Mouse (Mus musculus) G1E (cell line): ENCODE measurements around the gene Def6. TPM values are rescaled to one million over a fixed set of nuclear protein-coding genes. Genes with fewer than 3 reads are reported as not detected.

Experiments used
- ATAC-seq: 2 replicates; pipeline ENCODE4 v1.8.0; 2016; ENCODE audit warnings: mild to moderate bottlenecking; ENCODE audit not compliant: insufficient number of reproducible peaks, poor library complexity, low FRiP score, severe bottlenecking; ENCODE audit errors: extremely low read depth
- DNase-seq: peaks from one replicate; pipeline ENCODE4 v3.0.0; 2012; ENCODE audit warnings: low spot score
- H3K27me3 ChIP-seq: 2 replicates; pipeline ENCODE4 v1.6.1; 2012; ENCODE audit warnings: mild to moderate bottlenecking, low read length, inconsistent platforms; ENCODE audit not compliant: insufficient read depth
- H3K36me3 ChIP-seq: replicated peaks from 2 replicates; pipeline ENCODE3; 2012; ENCODE audit warnings: mild to moderate bottlenecking, inconsistent platforms
- H3K4me1 ChIP-seq: 2 replicates; pipeline ENCODE4 v1.6.1; 2012; ENCODE audit warnings: low read depth, low read length, inconsistent platforms, mixed read lengths; ENCODE audit not compliant: insufficient read depth
- H3K4me3 ChIP-seq: 2 replicates; pipeline ENCODE4 v1.5.1; 2012; ENCODE audit warnings: low read depth, mild to moderate bottlenecking, inconsistent platforms, low read length, moderate library complexity, mixed read lengths
- H3K9me3 ChIP-seq: replicated peaks from 2 replicates; pipeline ENCODE4 v1.6.1; 2012; ENCODE audit warnings: inconsistent platforms
- CTCF ChIP-seq: IDR thresholded peaks from 2 replicates; pipeline ENCODE4 v1.5.1; 2012; ENCODE audit warnings: low read depth, low read length, inconsistent platforms, mixed read lengths
- GATA1 ChIP-seq: IDR thresholded peaks from 2 replicates; pipeline ENCODE4 v1.6.1; 2012; ENCODE audit warnings: borderline replicate concordance, low read length, inconsistent platforms, mixed read lengths
- GATA2 ChIP-seq: IDR thresholded peaks from 2 replicates; pipeline ENCODE4 v1.6.1; 2012; ENCODE audit warnings: low read depth, low read length, inconsistent platforms, borderline replicate concordance
- POLR2AphosphoS5 ChIP-seq: IDR thresholded peaks from 2 replicates; pipeline ENCODE4 v1.6.1; 2012; ENCODE audit warnings: low read depth, low read length, inconsistent platforms; ENCODE audit not compliant: insufficient replicate concordance
- TAL1 ChIP-seq: conservative IDR thresholded peaks from 2 replicates; pipeline ENCODE4 v1.6.1; 2012; ENCODE audit warnings: low read depth, low read length, inconsistent platforms, mixed read lengths
- polyA plus RNA-seq: library from polyadenylated mRNA; stranded (reverse); fragments of >175 nt; gene quantifications from 2 replicates; pipeline ENCODE4 v1.2.3, GENCODE M21; 2012
- total RNA-seq, 2 experiments: library from RNA; stranded (forward) in 1 of 2; stranded (reverse) in 1 of 2; fragments of 200-1000 nt in 1 of 2; fragments of >200 nt in 1 of 2; fragmentation: Nextera tagmentation in 1 of 2; gene quantifications; 2 replicates each; pipeline ENCODE4 v1.2.3; 2014 to 2017

Gene Def6
- 38.5 and 58.4 TPM in 2 replicates for total RNA-seq (2014; fragmentation: Nextera tagmentation)
- total RNA-seq (2017) = 92.8 and 113 TPM in 2 replicates
- 308 and 346 TPM in 2 replicates for polyA plus RNA-seq

GRCm38 (mm10) chr17:28207591-28208313 is at the start of gene Def6:
Gene Def6 (plus strand): TSS chr17:28207778.
- peak; percentile 58 for ATAC-seq
- Histone ChIP-seq H3K36me3 (peaks cover 59% of the 10 kb centered on the region), H3K27me3 (no peaks in the 10 kb centered on the region), H3K9me3 (no peaks in the 10 kb centered on the region), H3K4me3 (peak within 1 kb of the TSS; percentile 91), H3K4me1 (peaks cover 81% of the 10 kb centered on the region)
- TF ChIP-seq TAL1 = no peak
- TF ChIP-seq GATA1 = no peak
- no peak for TF ChIP-seq CTCF
- no peak for TF ChIP-seq GATA2
- no peak for TF ChIP-seq POLR2AphosphoS5
- peak; percentile 88 for DNase-seq

- Histone ChIP-seq H3K9me3 (no peaks in the 10 kb centered on the region), H3K27me3 (peaks cover 78% of the 10 kb centered on the region), H3K4me1 (no peaks in the 10 kb centered on the region), H3K36me3 (no peaks in the 10 kb centered on the region), H3K4me3 (no peak overlapping the region)
- DNase-seq (no peak), ATAC-seq (no peak)
- TF ChIP-seq CTCF = no peak
- TF ChIP-seq POLR2AphosphoS5 = no peak
- TF ChIP-seq TAL1 = no peak
- TF ChIP-seq GATA1 = no peak
- TF ChIP-seq GATA2 = no peak
These were observed 47.2 kb upstream of the Def6 start for GRCm38 (mm10) chr17:28160361-28160760.

- H3K4me1 ChIP-seq = no peaks in the 10 kb centered on the region
- H3K9me3 ChIP-seq = no peaks in the 10 kb centered on the region
- no peaks in the 10 kb centered on the region for H3K36me3 ChIP-seq
- DNase-seq (no peak), ATAC-seq (no peak)
- no peak for TF ChIP-seq GATA1
- TF ChIP-seq GATA2 = no peak
- no peak for TF ChIP-seq TAL1
- TF ChIP-seq POLR2AphosphoS5 = no peak
- TF ChIP-seq CTCF = no peak
- H3K4me3 ChIP-seq = no peak overlapping the region
- peaks cover 79% of the 10 kb centered on the region for H3K27me3 ChIP-seq
These were observed 46.2 kb upstream of the Def6 start for GRCm38 (mm10) chr17:28161310-28161881.

- TF ChIP-seq GATA2 (no peak), CTCF (peak; percentile 82)
- ATAC-seq (no peak; the same call in 1 of the 2 replicates), DNase-seq (peak; percentile 83)
- Histone ChIP-seq H3K36me3 (no peaks in the 10 kb centered on the region), H3K27me3 (peaks cover 80% of the 10 kb centered on the region), H3K4me3 (no peak overlapping the region), H3K4me1 (no peaks in the 10 kb centered on the region), H3K9me3 (no peaks in the 10 kb centered on the region)
These were observed 43.9 kb upstream of the Def6 start for GRCm38 (mm10) chr17:28163666-28164065.

GRCm38 (mm10) chr17:28170460-28171305 is 36.9 kb upstream of the Def6 start:
- TF ChIP-seq TAL1 (no peak), POLR2AphosphoS5 (no peak), GATA1 (no peak), GATA2 (no peak)
- H3K4me3 ChIP-seq = no peak overlapping the region
- no peak for ATAC-seq
- H3K9me3 ChIP-seq = no peaks in the 10 kb centered on the region
- no peaks in the 10 kb centered on the region for H3K36me3 ChIP-seq
- DNase-seq = no peak
- H3K27me3 ChIP-seq = peaks cover 81% of the 10 kb centered on the region
- H3K4me1 ChIP-seq = peaks cover 16% of the 10 kb centered on the region

GRCm38 (mm10) chr17:28172690-28173089 is 34.9 kb upstream of the Def6 start:
- Histone ChIP-seq H3K9me3 (no peaks in the 10 kb centered on the region), H3K36me3 (no peaks in the 10 kb centered on the region), H3K4me3 (no peak overlapping the region), H3K27me3 (peaks cover 69% of the 10 kb centered on the region), H3K4me1 (peaks cover 27% of the 10 kb centered on the region)
- no peak for ATAC-seq
- DNase-seq = no peak
- TF ChIP-seq GATA2 = no peak
- TF ChIP-seq TAL1 = no peak
- no peak for TF ChIP-seq GATA1
- no peak for TF ChIP-seq CTCF
- no peak for TF ChIP-seq POLR2AphosphoS5
